Mouse (Mus musculus) forebrain, embryonic 13.5 days (tissue): Measurements from ENCODE around the gene Zfp239. TPM values are rescaled to one million over a fixed set of nuclear protein-coding genes. Genes with fewer than 3 reads are reported as not detected.

Source experiments
- ATAC-seq: fragments of 200-750 bp; cut with Nextera tagmentation; 2 replicates; pipeline ENCODE4 v1.8.0; 2017
- H3K27ac ChIP-seq: fragments of 300-500 bp; sonication (generic); 2 replicates; pipeline ENCODE4 v1.5.1; 2015; ENCODE audit warnings: inconsistent platforms, mild to moderate bottlenecking, moderate library complexity
- H3K27me3 ChIP-seq: fragments of 300-500 bp; sonication (generic); 2 replicates; pipeline ENCODE4 v1.6.1; 2015; ENCODE audit warnings: mild to moderate bottlenecking, inconsistent platforms
- H3K36me3 ChIP-seq: fragments of 300-500 bp; sonication (generic); 2 replicates; pipeline ENCODE4 v1.6.1; 2015; ENCODE audit warnings: mild to moderate bottlenecking, inconsistent platforms; ENCODE audit not compliant: poor library complexity, severe bottlenecking
- H3K4me1 ChIP-seq: fragments of 300-500 bp; sonication (generic); 2 replicates; pipeline ENCODE4 v1.6.1; 2015; ENCODE audit warnings: inconsistent platforms
- H3K4me2 ChIP-seq: fragments of 300-500 bp; sonication (generic); 2 replicates; pipeline ENCODE4 v1.6.1; 2015; ENCODE audit warnings: inconsistent platforms, mild to moderate bottlenecking, moderate library complexity
- H3K4me3 ChIP-seq: fragments of 300-500 bp; sonication (generic); 2 replicates; pipeline ENCODE4 v1.5.1; 2015; ENCODE audit warnings: mild to moderate bottlenecking, inconsistent platforms
- H3K9ac ChIP-seq: fragments of 300-500 bp; sonication (generic); 2 replicates; pipeline ENCODE4 v1.6.1; 2015; ENCODE audit warnings: mild to moderate bottlenecking, inconsistent platforms
- H3K9me3 ChIP-seq: fragments of 300-500 bp; sonication (generic); replicated peaks from 2 replicates; pipeline ENCODE4 v1.6.1; 2016; ENCODE audit warnings: inconsistent platforms
- WGBS: fragments of 180-500 bp; shearing (Covaris S2); methylation state at CpG from one replicate; pipeline ENCODE4 v1.1.7; 2015; 5-methylcytosine and 5-hydroxymethylcytosine counted together
- polyA plus RNA-seq: library from polyadenylated mRNA; unstranded; fragments of >200 nt; fragmentation: Nextera tagmentation; extraction: Ambion mirVana; gene quantifications from 2 replicates; pipeline ENCODE4 v1.2.1, GENCODE M21; 2015

The Zfp239 gene
- polyA plus RNA-seq, 1 experiment from 2014 or later: 15.1 TPM

- H3K9ac ChIP-seq: no peak within 1 kb of the TSS
- no peak for ATAC-seq
- peaks cover 3% of the 10 kb centered on the region for H3K4me1 ChIP-seq
- H3K36me3 ChIP-seq: no peaks in the 10 kb centered on the region
- no peaks in the 10 kb centered on the region for H3K9me3 ChIP-seq
- H3K27ac ChIP-seq: no peak within 1 kb of the TSS
- no peaks in the 10 kb centered on the region for H3K27me3 ChIP-seq
- H3K4me3 ChIP-seq: no peak within 1 kb of the TSS
- WGBS: 85% methylated on average over 17 of the region's 17 CpGs
- no peak within 1 kb of the TSS for H3K4me2 ChIP-seq
Observed at GRCm38 (mm10) chr6:117900126-117901080, 38.5 kb downstream of the Zfp239 start, which contains the start of gene Hnrnpf. TSS of gene Hnrnpf (plus strand) at chr6:117900324.

DNA sequence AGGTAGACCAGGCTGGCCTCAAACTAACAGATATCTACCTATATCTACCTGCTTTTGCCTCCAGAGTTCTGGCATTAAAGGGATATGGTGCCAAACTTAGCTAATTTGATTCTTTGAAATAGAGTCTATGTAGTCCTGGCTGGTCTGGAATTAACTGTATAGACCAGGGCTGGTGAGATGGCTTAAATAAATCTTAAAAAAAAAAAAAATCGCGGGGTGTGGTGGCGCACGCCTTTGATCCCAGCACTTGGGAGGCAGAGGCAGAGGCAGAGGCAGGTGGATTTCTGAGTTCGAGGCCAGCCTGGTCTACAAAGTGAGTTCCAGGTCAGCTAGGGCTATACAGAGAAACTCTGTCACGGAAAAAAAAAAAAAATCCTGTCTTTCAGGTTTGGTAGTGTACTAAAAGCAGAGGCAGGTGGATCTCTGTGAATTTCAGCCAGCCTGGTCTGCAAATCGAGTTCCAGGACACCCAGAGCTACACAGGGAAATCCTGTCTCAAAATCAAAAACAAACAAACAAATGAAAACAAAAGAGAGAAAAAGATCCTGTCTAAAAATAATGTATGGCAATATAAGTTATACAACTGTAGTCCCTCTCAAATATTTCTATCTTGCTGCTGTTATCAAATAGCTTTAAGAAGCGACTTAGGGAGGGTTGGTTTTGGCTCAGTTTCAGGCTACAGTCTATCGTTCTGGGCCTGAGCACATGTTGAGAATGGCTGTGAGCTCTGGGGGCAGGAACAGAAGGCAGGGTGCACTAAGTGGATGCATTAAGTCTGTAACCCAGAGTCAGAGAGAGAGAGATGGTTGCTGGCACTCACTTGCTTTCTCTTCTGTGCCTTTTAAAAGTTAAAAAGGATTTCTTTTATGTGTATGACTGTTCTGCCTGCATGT lies 39.9 kb downstream of the Zfp239 start:
- Histone ChIP-seq H3K4me2 (no peak overlapping the region), H3K27me3 (no peaks in the 10 kb centered on the region), H3K27ac (no peak overlapping the region), H3K4me1 (peaks cover 9% of the 10 kb centered on the region), H3K9ac (no peak overlapping the region), H3K9me3 (no peaks in the 10 kb centered on the region), H3K36me3 (no peaks in the 10 kb centered on the region), H3K4me3 (no peak overlapping the region)
- no peak for ATAC-seq
- WGBS: 79% methylated on average over 9 of the region's 9 CpGs

- Histone ChIP-seq H3K27ac (no peak overlapping the region), H3K4me3 (no peak overlapping the region), H3K9ac (no peak overlapping the region), H3K36me3 (no peaks in the 10 kb centered on the region), H3K4me2 (no peak overlapping the region), H3K4me1 (peaks cover 9% of the 10 kb centered on the region), H3K9me3 (no peaks in the 10 kb centered on the region), H3K27me3 (no peaks in the 10 kb centered on the region)
- ATAC-seq: no peak
- 78% methylated on average over 4 of the region's 4 CpGs for WGBS
Observed at GRCm38 (mm10) chr6:117902556-117902955, 40.7 kb downstream of the Zfp239 start.

DNA sequence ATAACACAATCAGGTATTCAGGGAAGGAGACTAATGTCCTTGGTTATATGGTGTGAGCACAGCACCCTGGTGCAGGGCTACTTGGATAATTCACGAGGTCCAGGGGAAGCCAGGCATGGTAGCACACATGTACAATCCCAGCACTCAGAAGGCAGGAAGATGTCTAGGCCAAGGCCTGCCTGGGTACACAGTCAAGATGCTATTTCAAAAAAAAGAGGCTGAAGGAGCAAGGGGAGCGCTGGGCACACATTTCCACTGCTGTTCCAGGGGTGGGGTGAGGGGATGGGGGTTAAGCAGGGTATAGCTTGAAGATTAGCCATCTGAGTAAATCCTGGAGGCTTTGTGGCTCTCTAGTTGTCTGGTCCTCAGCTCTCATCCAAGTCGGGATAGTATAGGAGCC lies 41.9 kb downstream of the Zfp239 start:
- WGBS: 75% methylated on average over 3 of the region's 3 CpGs
- Histone ChIP-seq H3K36me3 (no peaks in the 10 kb centered on the region), H3K4me3 (no peak overlapping the region), H3K4me1 (peaks cover 20% of the 10 kb centered on the region), H3K27me3 (no peaks in the 10 kb centered on the region), H3K9me3 (no peaks in the 10 kb centered on the region), H3K4me2 (no peak overlapping the region), H3K9ac (no peak overlapping the region), H3K27ac (no peak overlapping the region)
- no peak for ATAC-seq

- H3K9me3 ChIP-seq: no peaks in the 10 kb centered on the region
- H3K4me3 ChIP-seq: peak overlapping the region; percentile 99
- peak overlapping the region; percentile 61 for H3K4me2 ChIP-seq
- H3K9ac ChIP-seq: peak overlapping the region; percentile 70; the same call in 1 of the 2 replicates
- H3K27me3 ChIP-seq: no peaks in the 10 kb centered on the region
- no peak for ATAC-seq
- no peak overlapping the region for H3K27ac ChIP-seq
- H3K4me1 ChIP-seq: peaks cover 31% of the 10 kb centered on the region
- no peaks in the 10 kb centered on the region for H3K36me3 ChIP-seq
- 25% methylated on average over 4 of the region's 4 CpGs for WGBS
Observed at GRCm38 (mm10) chr6:117905260-117905930, 43.5 kb downstream of the Zfp239 start.

GRCm38 (mm10) chr6:117906015-117906531 lies 44.2 kb downstream of the Zfp239 start:
- Histone ChIP-seq H3K4me3 (peak overlapping the region; percentile 99), H3K9ac (peak overlapping the region; percentile 70), H3K27ac (peak overlapping the region; percentile 69), H3K4me2 (peak overlapping the region; percentile 61), H3K9me3 (no peaks in the 10 kb centered on the region), H3K27me3 (no peaks in the 10 kb centered on the region), H3K4me1 (peaks cover 31% of the 10 kb centered on the region), H3K36me3 (no peaks in the 10 kb centered on the region)
- ATAC-seq: peak; percentile 52
- under 1% methylated on average over 25 of the region's 25 CpGs for WGBS

- Histone ChIP-seq H3K36me3 (no peaks in the 10 kb centered on the region), H3K4me3 (peak overlapping the region; percentile 99), H3K27ac (peak overlapping the region; percentile 87), H3K9ac (peak overlapping the region; percentile 94), H3K4me2 (peak overlapping the region; percentile 85), H3K27me3 (no peaks in the 10 kb centered on the region), H3K4me1 (peaks cover 31% of the 10 kb centered on the region), H3K9me3 (no peaks in the 10 kb centered on the region)
- peak; percentile 99 for ATAC-seq
- under 1% methylated on average over 55 of the region's 68 CpGs for WGBS
Observed at GRCm38 (mm10) chr6:117906590-117907271, 44.8 kb downstream of the Zfp239 start.

GRCm38 (mm10) chr6:117907301-117907978 lies 45.5 kb downstream of the Zfp239 start:
- ATAC-seq: peak; percentile 52
- Histone ChIP-seq H3K4me1 (peaks cover 31% of the 10 kb centered on the region), H3K4me2 (peak overlapping the region; percentile 85), H3K4me3 (peak overlapping the region; percentile 99), H3K36me3 (no peaks in the 10 kb centered on the region), H3K9ac (peak overlapping the region; percentile 94), H3K27ac (peak overlapping the region; percentile 87), H3K9me3 (no peaks in the 10 kb centered on the region), H3K27me3 (no peaks in the 10 kb centered on the region)
- under 1% methylated on average over 58 of the region's 77 CpGs for WGBS

- ATAC-seq: no peak
- 0% methylated on average over 26 of the region's 26 CpGs for WGBS
Observed at GRCm38 (mm10) chr6:117907979-117908355, 46.1 kb downstream of the Zfp239 start.

DNA sequence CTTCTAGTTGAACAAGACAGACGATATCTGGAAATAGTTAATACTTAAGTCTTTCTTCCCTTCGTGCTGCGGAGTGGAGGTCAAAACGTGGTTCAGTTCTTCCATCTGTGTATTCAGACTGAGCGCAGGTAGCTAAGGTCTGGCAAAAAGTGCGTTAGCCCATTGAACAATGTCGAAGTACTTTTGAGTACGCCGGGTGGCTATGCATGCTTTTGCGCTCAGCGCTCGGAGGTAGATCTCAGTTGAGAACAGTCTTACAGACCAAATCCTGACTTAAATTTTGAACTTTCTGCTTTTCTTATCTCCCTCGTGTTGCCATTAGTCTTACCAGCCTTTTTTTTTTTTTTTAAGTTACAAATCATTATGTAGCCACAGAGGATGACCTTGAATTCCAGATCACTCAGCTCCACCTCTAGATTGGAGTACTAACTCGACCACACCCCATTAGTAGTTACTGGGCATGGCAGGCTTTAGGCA lies 46.6 kb downstream of the Zfp239 start:
- Histone ChIP-seq H3K27ac (no peak overlapping the region), H3K9me3 (no peaks in the 10 kb centered on the region), H3K4me1 (peaks cover 31% of the 10 kb centered on the region), H3K9ac (peak overlapping the region; percentile 94), H3K4me2 (peak overlapping the region; percentile 85), H3K27me3 (no peaks in the 10 kb centered on the region), H3K4me3 (peak overlapping the region; percentile 99), H3K36me3 (no peaks in the 10 kb centered on the region)
- ATAC-seq: no peak
- under 1% methylated on average over 14 of the region's 14 CpGs for WGBS

More at GRCm38 (mm10) chr6:117907979-117908355, 46.1 kb downstream of the Zfp239 start:
- no peaks in the 10 kb centered on the region for H3K36me3 ChIP-seq
- H3K4me2 ChIP-seq: peak overlapping the region; percentile 85
- no peaks in the 10 kb centered on the region for H3K27me3 ChIP-seq
- H3K4me1 ChIP-seq: peaks cover 31% of the 10 kb centered on the region
- peak overlapping the region; percentile 99 for H3K4me3 ChIP-seq
- 0 out of 2 replicates have a peak overlapping the region, but pooled peaks have one; percentile 87 for H3K27ac ChIP-seq
- H3K9me3 ChIP-seq: no peaks in the 10 kb centered on the region
- peak overlapping the region; percentile 94 for H3K9ac ChIP-seq
